Comparison of ENCODE assay signal across 8 mouse cellular contexts in genomic region chr5:135742941-135743740, GRCm38 (mm10). TPM values are rescaled to one million over a fixed set of nuclear protein-coding genes. Genes with fewer than 3 reads are reported as not detected.
DNase-seq lines count a peak whose midpoint lies in the region; ATAC-seq lines count a peak whose summit lies in the region.

No protein-coding gene starts in this region.

- H3K36me3 ChIP-seq in heart, embryonic 11.5 days (ENCODE audit: control insufficient read depth, insufficient read depth, low read length), result peaks cover 6% of the 10 kb centered on the region
- peaks cover 30% of the 10 kb centered on the region for H3K36me3 ChIP-seq in midbrain, embryonic 13.5 days

- 0 out of 2 replicates have a peak, but pooled peaks cover 4% of the 10 kb centered on the region for H3K9me3 ChIP-seq in heart, embryonic 11.5 days (replicated peaks; ENCODE audit: control insufficient read depth, low read length)
- H3K9me3 ChIP-seq in midbrain, embryonic 13.5 days, result no peaks in the 10 kb centered on the region

- no peak for DNase-seq in heart, postnatal 36 days
- DNase-seq in NIH3T3 (ENCODE audit: low read depth), result peak; percentile 78
- DNase-seq in kidney, postnatal 36 days, result peak; percentile 70 to 75
- no peak for DNase-seq in gastrocnemius, postnatal 25 days
- no peak for DNase-seq in adrenal gland, postnatal 25 days

- intact Hi-C loops in heart, postnatal 36 days (cut with DNase I), result loop anchor here (2.0 kb wide), 1 partner anchor 54 kb away; no protein-coding TSS in a partner anchor

- H3K4me2 ChIP-seq in heart, embryonic 11.5 days, result peak overlapping the region; percentile 98
- H3K4me2 ChIP-seq in midbrain, embryonic 13.5 days (replicated peaks), result peak overlapping the region; percentile 91

- 0 out of 2 replicates have a peak overlapping the region, but pooled peaks have one; percentile 15 for H3K27ac ChIP-seq in heart, embryonic 11.5 days (ENCODE audit: low read depth, low read length)
- no peak overlapping the region for H3K27ac ChIP-seq in midbrain, embryonic 13.5 days

- no peak for ATAC-seq in heart, embryonic 11.5 days (replicated peaks; ENCODE audit: insufficient number of reproducible peaks, low FRiP score, low TSS enrichment)
- peak; percentile 53 for ATAC-seq in granulocyte monocyte progenitor cell, adult 5-6 weeks (replicated peaks; ENCODE audit: poor library complexity, severe bottlenecking)
- ATAC-seq in midbrain, embryonic 13.5 days, result peak; percentile 63

- H3K4me1 ChIP-seq in heart, embryonic 11.5 days (ENCODE audit: control insufficient read depth, insufficient read depth, low read length), result peaks cover 17% of the 10 kb centered on the region
- H3K4me1 ChIP-seq in midbrain, embryonic 13.5 days (replicated peaks), result peaks cover 20% of the 10 kb centered on the region

- peak overlapping the region; percentile 96 for H3K4me3 ChIP-seq in heart, embryonic 11.5 days (ENCODE audit: low read depth, low read length)
- peak overlapping the region; percentile 66 for H3K4me3 ChIP-seq in midbrain, embryonic 13.5 days (replicated peaks)

- 21% methylated on average over 18 of the region's 18 CpGs for WGBS in heart, embryonic 11.5 days (ENCODE audit: insufficient replicate concordance)
- 24% methylated on average over 18 of the region's 18 CpGs for WGBS in midbrain, embryonic 13.5 days

- H3K27me3 ChIP-seq in heart, embryonic 11.5 days (ENCODE audit: control insufficient read depth, insufficient read depth, low read length), result 0 out of 2 replicates have a peak, but pooled peaks cover 2% of the 10 kb centered on the region
- peaks cover 6% of the 10 kb centered on the region; the same call in 1 of the 2 replicates for H3K27me3 ChIP-seq in midbrain, embryonic 13.5 days

- H3K9ac ChIP-seq in heart, embryonic 11.5 days (ENCODE audit: low read depth, low read length), result peak overlapping the region; percentile 81
- peak overlapping the region; percentile 84 for H3K9ac ChIP-seq in midbrain, embryonic 13.5 days (replicated peaks)

RNA-seq across cellular contexts. Expression of gene Tmem120a, which starts 1.1 kb away (rescaled TPM):
- 31.3 and 34.7 TPM in 2 replicates for polyA plus RNA-seq in heart, embryonic 11.5 days (2014; fragmentation: Nextera tagmentation; extraction: Ambion mirVana)
- 10 to 100 TPM; 12.9 to 18.3 TPM for total RNA-seq in heart, postnatal 36 days (2021)
- 19.1 and 22.9 TPM in 2 replicates for total RNA-seq in granulocyte monocyte progenitor cell, adult 5-6 weeks (2014; fragmentation: Nextera tagmentation)
- total RNA-seq in granulocyte monocyte progenitor cell, adult 5-6 weeks (2017), result 17.6 and 26.4 TPM in 2 replicates
- 70.1 and 72.7 TPM in 2 replicates for polyA plus RNA-seq in midbrain, embryonic 13.5 days (2015; fragmentation: Nextera tagmentation; extraction: Ambion mirVana)
- 10 to 100 TPM in 1 of 2 experiments, 1 to 10 TPM in 1; 5.6 to 10.5 TPM for total RNA-seq in gastrocnemius, postnatal 25 days (2021)
- total RNA-seq in adrenal gland, postnatal 25 days (2021), result 36.7 and 37.8 TPM in 2 replicates

RNA-seq across cellular contexts. Expression of gene Styxl1, which starts 35.0 kb away (rescaled TPM):
- polyA plus RNA-seq in heart, embryonic 11.5 days (2014; fragmentation: Nextera tagmentation; extraction: Ambion mirVana), result 0.28 and 0.42 TPM in 2 replicates
- not detected for total RNA-seq in heart, postnatal 36 days (2021)
- total RNA-seq in granulocyte monocyte progenitor cell, adult 5-6 weeks (2014; fragmentation: Nextera tagmentation), result not detected in 2 replicates
- 2.1 TPM in 1 of 2 replicates, not detected in the other for total RNA-seq in granulocyte monocyte progenitor cell, adult 5-6 weeks (2017)
- polyA plus RNA-seq in midbrain, embryonic 13.5 days (2015; fragmentation: Nextera tagmentation; extraction: Ambion mirVana), result 0.34 TPM in 1 of 2 replicates, not detected in the other
- not detected for total RNA-seq in gastrocnemius, postnatal 25 days (2021)
- 0.36 TPM in 1 of 2 replicates, not detected in the other for total RNA-seq in adrenal gland, postnatal 25 days (2021)

RNA-seq across cellular contexts. Expression of gene Mdh2, which starts 35.1 kb away (rescaled TPM):
- polyA plus RNA-seq in heart, embryonic 11.5 days (2014; fragmentation: Nextera tagmentation; extraction: Ambion mirVana), result 955 and 984 TPM in 2 replicates
- 1,000 to 10,000 TPM; 1,890 to 1,983 TPM for total RNA-seq in heart, postnatal 36 days (2021)
- total RNA-seq in granulocyte monocyte progenitor cell, adult 5-6 weeks (2014; fragmentation: Nextera tagmentation), result 299 and 328 TPM in 2 replicates
- total RNA-seq in granulocyte monocyte progenitor cell, adult 5-6 weeks (2017), result 154 and 224 TPM in 2 replicates
- 563 and 580 TPM in 2 replicates for polyA plus RNA-seq in midbrain, embryonic 13.5 days (2015; fragmentation: Nextera tagmentation; extraction: Ambion mirVana)
- 1,000 to 10,000 TPM; 1,176 to 1,179 TPM for total RNA-seq in gastrocnemius, postnatal 25 days (2021)
- total RNA-seq in adrenal gland, postnatal 25 days (2021), result 408 and 463 TPM in 2 replicates

Comparison
In these comparisons a context has a peak if more than half of its experiments do, and no peak if none do; other contexts are left out.
1. DNase-seq: peak in NIH3T3 (single experiment) and kidney, postnatal 36 days (2 of 2); none in heart, postnatal 36 days (0 of 2), gastrocnemius, postnatal 25 days (single experiment) and adrenal gland, postnatal 25 days (single experiment).